Mouse (Mus musculus) naive thymus-derived CD4-positive, alpha-beta T cell, adult 2 months (primary cell): ENCODE results near the gene Pdcd1lg2.

Experiments
- DNase-seq: peaks from one replicate; pipeline ENCODE4 v3.0.0-alpha.2; 2011; ENCODE audit warnings: low read depth

The Pdcd1lg2 gene

GRCm38 (mm10) chr19:29496786-29497557, 86.3 kb downstream of the Pdcd1lg2 start:
- DNase-seq, result no peak

GRCm38 (mm10) chr19:29497874-29498273, 87.2 kb downstream of the Pdcd1lg2 start:
- DNase-seq, result peak; percentile 27

- no peak for DNase-seq
Observed at GRCm38 (mm10) chr19:29498842-29499456, 88.2 kb downstream of the Pdcd1lg2 start.

GRCm38 (mm10) chr19:29500333-29500732, 89.6 kb downstream of the Pdcd1lg2 start:
- no peak for DNase-seq

GRCm38 (mm10) chr19:29501106-29501505, 90.4 kb downstream of the Pdcd1lg2 start:
- peak; percentile 72 for DNase-seq

- DNase-seq, result peak; percentile 86
Observed at GRCm38 (mm10) chr19:29501507-29501906, 90.8 kb downstream of the Pdcd1lg2 start.

GRCm38 (mm10) chr19:29504131-29504530, 93.4 kb downstream of the Pdcd1lg2 start:
- no peak for DNase-seq

- no peak for DNase-seq
Observed at GRCm38 (mm10) chr19:29505617-29506016, 94.9 kb downstream of the Pdcd1lg2 start.

GRCm38 (mm10) chr19:29508208-29508607, 97.5 kb downstream of the Pdcd1lg2 start:
- DNase-seq, result no peak

- no peak for DNase-seq
Observed at GRCm38 (mm10) chr19:29509857-29510256, 99.1 kb downstream of the Pdcd1lg2 start.

GRCm38 (mm10) chr19:29511826-29512225, 101.1 kb downstream of the Pdcd1lg2 start:
- DNase-seq, result no peak

- no peak for DNase-seq
Observed at GRCm38 (mm10) chr19:29513111-29513766, 102.5 kb downstream of the Pdcd1lg2 start.

- no peak for DNase-seq
Observed at GRCm38 (mm10) chr19:29514130-29514529, 103.4 kb downstream of the Pdcd1lg2 start.

- DNase-seq, result no peak
Observed at GRCm38 (mm10) chr19:29515386-29515785, 104.7 kb downstream of the Pdcd1lg2 start.

- DNase-seq, result no peak
Observed at GRCm38 (mm10) chr19:29515991-29516390, 105.3 kb downstream of the Pdcd1lg2 start.

GRCm38 (mm10) chr19:29518409-29518808, 107.7 kb downstream of the Pdcd1lg2 start:
- DNase-seq, result no peak

GRCm38 (mm10) chr19:29518922-29519321, 108.2 kb downstream of the Pdcd1lg2 start:
- no peak for DNase-seq
